Mouse (Mus musculus) cortical plate, adult 2 months (tissue): ENCODE data around the gene Zfhx3.

ENCODE experiments used
- CTCF ChIP-seq: fragments of 200-500 bp; IDR thresholded peaks from 2 replicates; pipeline ENCODE4 v1.5.1; 2011; ENCODE audit warnings: mild to moderate bottlenecking, control low read depth, low read length; ENCODE audit not compliant: insufficient read depth; ENCODE audit errors: extremely low read depth
- POLR2A ChIP-seq: fragments of 200-500 bp; IDR thresholded peaks from 2 replicates; pipeline ENCODE4 v1.6.1; 2011; ENCODE audit warnings: mild to moderate bottlenecking, low read length, control low read depth; ENCODE audit not compliant: insufficient read depth; ENCODE audit errors: extremely low read depth

DNA sequence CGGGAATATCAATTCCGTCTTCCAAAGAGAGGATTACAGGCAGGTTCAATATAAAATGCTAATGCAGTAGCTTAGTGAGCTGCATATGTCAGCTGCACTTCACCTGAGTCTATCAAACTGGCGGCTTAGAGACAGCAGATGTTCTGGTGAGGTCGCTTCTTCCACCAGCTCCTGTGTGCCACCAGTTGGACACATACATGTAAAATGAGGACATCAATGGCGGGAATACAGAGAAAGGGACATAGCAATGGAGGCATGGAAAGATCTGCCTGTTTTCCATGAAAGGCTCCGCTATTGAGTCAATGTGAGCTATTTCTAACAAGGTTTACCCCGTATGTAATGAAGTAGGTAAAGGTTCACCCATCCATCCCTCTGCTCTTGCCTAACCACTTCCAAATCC lies 587.0 kb downstream of the Zfhx3 start:
- no peak for TF ChIP-seq POLR2A
- no peak for TF ChIP-seq CTCF
